Mouse (Mus musculus) midbrain, embryonic 12.5 days (tissue): ENCODE data around the gene Gata3. TPM values are rescaled to one million over a fixed set of nuclear protein-coding genes. Genes with fewer than 3 reads are reported as not detected.

Experiments used
- ATAC-seq: fragments of 200-750 bp; cut with Nextera tagmentation; 2 replicates; pipeline ENCODE4 v1.8.0; 2017; ENCODE audit warnings: low read depth, moderate TSS enrichment, moderate library complexity; ENCODE audit not compliant: low FRiP score
- H3K27ac ChIP-seq: fragments of 300-500 bp; sonication (generic); replicated peaks from 2 replicates; pipeline ENCODE4 v1.5.1; 2016; ENCODE audit warnings: mild to moderate bottlenecking
- H3K27me3 ChIP-seq: fragments of 300-500 bp; sonication (generic); 2 replicates; pipeline ENCODE4 v1.6.1; 2016; ENCODE audit warnings: mild to moderate bottlenecking
- H3K36me3 ChIP-seq: fragments of 300-500 bp; sonication (generic); 2 replicates; pipeline ENCODE4 v1.6.1; 2016
- H3K4me1 ChIP-seq: fragments of 300-500 bp; sonication (generic); 2 replicates; pipeline ENCODE4 v1.6.1; 2016
- H3K4me2 ChIP-seq: fragments of 300-500 bp; sonication (generic); replicated peaks from 2 replicates; pipeline ENCODE4 v1.6.1; 2016; ENCODE audit warnings: mild to moderate bottlenecking, moderate library complexity
- H3K4me3 ChIP-seq: fragments of 300-500 bp; sonication (generic); 2 replicates; pipeline ENCODE4 v1.5.1; 2016; ENCODE audit warnings: mild to moderate bottlenecking
- H3K9ac ChIP-seq: fragments of 300-500 bp; sonication (generic); replicated peaks from 2 replicates; pipeline ENCODE4 v1.6.1; 2016; ENCODE audit warnings: mild to moderate bottlenecking, moderate library complexity
- H3K9me3 ChIP-seq: fragments of 300-500 bp; sonication (generic); 2 replicates; pipeline ENCODE4 v1.6.1; 2016; ENCODE audit warnings: mild to moderate bottlenecking
- WGBS: fragments of 180-500 bp; shearing (Covaris S2); methylation state at CpG from one replicate; pipeline ENCODE4 v1.1.7; 2016; 5-methylcytosine and 5-hydroxymethylcytosine counted together
- polyA plus RNA-seq: library from polyadenylated mRNA; unstranded; fragments of >200 nt; fragmentation: Nextera tagmentation; extraction: Ambion mirVana; gene quantifications from 2 replicates; pipeline ENCODE4 v1.2.1, GENCODE M21; 2016

The Gata3 gene
- polyA plus RNA-seq, 1 experiment from 2014 or later, result 77.4 TPM

GRCm38 (mm10) chr2:9877966-9878563 is 11.8 kb downstream of the Gata3 start:
- H3K4me2 ChIP-seq, result peak overlapping the region; percentile 84
- WGBS, result under 1% methylated on average over 19 of the region's 19 CpGs
- peak overlapping the region; percentile 77; the same call in 1 of the 2 replicates for H3K27ac ChIP-seq
- peaks cover 35% of the 10 kb centered on the region for H3K4me1 ChIP-seq
- peaks cover 95% of the 10 kb centered on the region for H3K27me3 ChIP-seq
- no peak for ATAC-seq
- peak overlapping the region; percentile 51 for H3K4me3 ChIP-seq
- H3K9ac ChIP-seq, result peak overlapping the region; percentile 43; the same call in 1 of the 2 replicates
- H3K9me3 ChIP-seq, result no peaks in the 10 kb centered on the region
- no peaks in the 10 kb centered on the region for H3K36me3 ChIP-seq

- no peak for ATAC-seq
- Histone ChIP-seq H3K36me3 (no peaks in the 10 kb centered on the region), H3K27ac (peak overlapping the region; percentile 77), H3K9ac (peak overlapping the region; percentile 59), H3K27me3 (peaks cover 95% of the 10 kb centered on the region), H3K4me2 (peak overlapping the region; percentile 35), H3K4me3 (peak overlapping the region; percentile 51), H3K9me3 (no peaks in the 10 kb centered on the region), H3K4me1 (peaks cover 36% of the 10 kb centered on the region)
- WGBS, result under 1% methylated on average over 35 of the region's 35 CpGs
These were observed 12.5 kb downstream of the Gata3 start for GRCm38 (mm10) chr2:9877326-9877690.

GRCm38 (mm10) chr2:9876621-9877325 is 13.1 kb downstream of the Gata3 start:
- H3K27ac ChIP-seq, result peak overlapping the region; percentile 77
- WGBS, result under 1% methylated on average over 31 of the region's 31 CpGs
- no peaks in the 10 kb centered on the region for H3K9me3 ChIP-seq

DNA sequence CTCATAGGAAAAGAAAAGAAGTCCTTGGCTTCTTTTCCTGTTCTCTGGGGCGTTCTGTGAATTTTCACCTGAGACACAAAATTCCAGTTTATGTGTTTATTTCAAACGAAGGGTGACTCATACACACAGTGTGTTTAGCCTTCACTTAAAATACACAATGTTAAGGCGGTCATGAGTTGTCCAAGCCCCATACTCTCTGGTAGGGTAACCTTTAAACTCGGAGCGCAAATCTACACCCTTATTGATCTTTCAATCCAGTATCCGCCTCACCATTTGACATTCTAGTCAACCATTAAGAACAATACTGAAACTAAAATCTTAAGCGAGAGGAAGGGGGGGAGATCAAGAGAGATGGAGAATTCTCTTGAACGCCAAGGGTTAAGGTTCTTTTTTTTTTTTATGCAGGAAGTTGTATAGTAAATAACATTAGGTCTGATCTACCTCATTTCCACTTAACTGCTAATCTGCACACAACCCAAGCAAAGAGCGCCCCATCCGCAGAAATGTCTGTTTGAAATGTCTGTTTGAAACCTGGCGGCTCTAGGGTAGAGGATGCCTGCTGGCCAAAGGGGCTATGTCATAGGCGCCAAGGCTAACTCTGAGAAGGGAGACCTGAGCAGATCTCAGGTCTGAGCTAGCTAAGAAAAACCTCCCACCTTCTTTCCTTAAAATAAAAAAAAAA is 14.0 kb downstream of the Gata3 start:
- Histone ChIP-seq H3K9me3 (no peaks in the 10 kb centered on the region), H3K4me1 (peaks cover 28% of the 10 kb centered on the region), H3K4me2 (peak overlapping the region; percentile 38), H3K27ac (peak overlapping the region; percentile 77), H3K27me3 (peaks cover 95% of the 10 kb centered on the region), H3K4me3 (peak overlapping the region; percentile 51), H3K36me3 (no peaks in the 10 kb centered on the region), H3K9ac (peak overlapping the region; percentile 29; the same call in 1 of the 2 replicates)
- no peak for ATAC-seq
- WGBS, result 5% methylated on average over 12 of the region's 12 CpGs

More at GRCm38 (mm10) chr2:9876621-9877325, 13.1 kb downstream of the Gata3 start:
- peak overlapping the region; percentile 35 for H3K4me2 ChIP-seq
- peaks cover 95% of the 10 kb centered on the region for H3K27me3 ChIP-seq
- H3K4me1 ChIP-seq, result peaks cover 37% of the 10 kb centered on the region
- H3K9ac ChIP-seq, result peak overlapping the region; percentile 59
- no peak for ATAC-seq
- H3K4me3 ChIP-seq, result peak overlapping the region; percentile 51
- H3K36me3 ChIP-seq, result no peaks in the 10 kb centered on the region

DNA sequence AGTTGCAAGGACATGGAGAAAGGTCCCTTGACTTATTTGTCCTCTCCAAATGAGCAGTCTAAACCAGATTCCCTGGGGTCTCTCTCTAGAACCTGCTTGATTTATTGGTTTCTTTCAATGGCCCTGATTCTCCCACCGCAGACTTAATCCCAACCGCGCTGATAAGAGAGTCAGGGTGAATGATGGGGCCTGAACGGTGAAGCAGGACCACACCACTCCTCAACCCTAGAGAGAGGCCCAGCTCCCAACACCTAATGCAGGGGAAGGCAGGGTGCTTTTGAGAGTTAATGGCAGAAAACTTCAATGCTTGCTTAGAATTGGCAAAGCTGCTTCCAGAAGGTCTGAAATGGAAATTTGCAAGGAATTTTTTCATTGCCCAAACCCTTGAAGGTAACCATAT is 14.6 kb downstream of the Gata3 start:
- H3K27ac ChIP-seq, result peak overlapping the region; percentile 77
- H3K4me3 ChIP-seq, result peak overlapping the region; percentile 51
- peaks cover 95% of the 10 kb centered on the region for H3K27me3 ChIP-seq
- peaks cover 27% of the 10 kb centered on the region for H3K4me1 ChIP-seq
- 2% methylated on average over 4 of the region's 4 CpGs for WGBS
- no peaks in the 10 kb centered on the region for H3K9me3 ChIP-seq
- peak overlapping the region; percentile 38 for H3K4me2 ChIP-seq
- H3K36me3 ChIP-seq, result no peaks in the 10 kb centered on the region
- no peak for ATAC-seq
- peak overlapping the region; percentile 50 for H3K9ac ChIP-seq

GRCm38 (mm10) chr2:9874467-9875219 is 15.2 kb downstream of the Gata3 start:
- peak overlapping the region; percentile 51 for H3K4me3 ChIP-seq
- no peaks in the 10 kb centered on the region for H3K36me3 ChIP-seq
- H3K9me3 ChIP-seq, result no peaks in the 10 kb centered on the region
- peaks cover 27% of the 10 kb centered on the region for H3K4me1 ChIP-seq
- H3K27ac ChIP-seq, result peak overlapping the region; percentile 77
- peaks cover 95% of the 10 kb centered on the region for H3K27me3 ChIP-seq
- WGBS, result 2% methylated on average over 39 of the region's 39 CpGs
- H3K9ac ChIP-seq, result peak overlapping the region; percentile 50
- peak overlapping the region; percentile 38 for H3K4me2 ChIP-seq
- ATAC-seq, result no peak

- ATAC-seq, result no peak
- Histone ChIP-seq H3K27ac (peak overlapping the region; percentile 77), H3K4me3 (peak overlapping the region; percentile 51), H3K4me1 (peaks cover 27% of the 10 kb centered on the region), H3K9ac (peak overlapping the region; percentile 50), H3K36me3 (no peaks in the 10 kb centered on the region), H3K9me3 (no peaks in the 10 kb centered on the region), H3K27me3 (peaks cover 94% of the 10 kb centered on the region), H3K4me2 (peak overlapping the region; percentile 38)
- WGBS, result 11% methylated on average over 2 of the region's 2 CpGs
These were observed 16.1 kb downstream of the Gata3 start for GRCm38 (mm10) chr2:9873757-9874156.

- Histone ChIP-seq H3K4me2 (peak overlapping the region; percentile 38), H3K4me1 (peaks cover 21% of the 10 kb centered on the region), H3K36me3 (no peaks in the 10 kb centered on the region), H3K27ac (peak overlapping the region; percentile 77), H3K4me3 (peak overlapping the region; percentile 51), H3K9ac (peak overlapping the region; percentile 49), H3K9me3 (no peaks in the 10 kb centered on the region), H3K27me3 (peaks cover 86% of the 10 kb centered on the region)
- no peak for ATAC-seq
- under 1% methylated on average over 12 of the region's 12 CpGs for WGBS
These were observed 17.2 kb downstream of the Gata3 start for GRCm38 (mm10) chr2:9872682-9873081.

- H3K4me3 ChIP-seq, result peak overlapping the region; percentile 51
These were observed 18.0 kb downstream of the Gata3 start for GRCm38 (mm10) chr2:9871798-9872197.

DNA sequence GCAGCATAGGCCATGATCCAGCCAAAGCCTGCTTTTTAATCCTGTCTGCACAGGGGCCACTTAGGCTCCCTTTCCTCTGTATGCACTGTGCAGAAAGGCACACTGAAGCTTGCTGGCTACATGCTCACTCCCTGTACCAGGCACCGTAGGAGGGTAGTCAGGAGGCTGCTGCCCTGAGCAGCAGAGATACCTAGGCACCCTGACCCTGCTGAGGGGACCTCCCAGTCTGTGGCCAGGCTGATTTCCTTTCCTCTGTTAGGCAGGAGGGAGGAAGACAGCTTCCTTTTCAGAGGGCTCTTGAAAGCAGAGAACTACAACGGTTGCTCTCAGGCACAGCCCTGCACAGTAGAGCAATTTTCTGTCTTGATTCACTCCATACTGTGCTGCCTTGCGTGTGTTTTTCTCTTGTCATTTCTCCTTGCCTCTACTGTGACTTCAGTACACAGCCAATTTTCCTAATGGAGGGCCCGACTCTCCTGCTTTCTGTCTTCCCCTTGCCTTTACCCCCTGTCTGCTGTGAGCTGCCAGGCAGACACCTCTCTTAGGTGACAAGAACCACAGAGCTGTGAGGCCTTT is 18.6 kb downstream of the Gata3 start:
- no peaks in the 10 kb centered on the region for H3K36me3 ChIP-seq
- H3K4me1 ChIP-seq, result peaks cover 14% of the 10 kb centered on the region
- ATAC-seq, result peak; percentile 10; the same call in 1 of the 2 replicates
- peaks cover 75% of the 10 kb centered on the region for H3K27me3 ChIP-seq
- peak overlapping the region; percentile 38 for H3K4me2 ChIP-seq
- peak overlapping the region; percentile 51 for H3K4me3 ChIP-seq
- WGBS, result 17% methylated on average over 4 of the region's 4 CpGs
- no peaks in the 10 kb centered on the region for H3K9me3 ChIP-seq
- H3K27ac ChIP-seq, result peak overlapping the region; percentile 42; the same call in 1 of the 2 replicates
- H3K9ac ChIP-seq, result peak overlapping the region; percentile 24; the same call in 1 of the 2 replicates

More at GRCm38 (mm10) chr2:9871798-9872197, 18.0 kb downstream of the Gata3 start:
- WGBS, result 12% methylated on average over 6 of the region's 6 CpGs
- no peaks in the 10 kb centered on the region for H3K36me3 ChIP-seq
- H3K4me1 ChIP-seq, result peaks cover 14% of the 10 kb centered on the region
- H3K27ac ChIP-seq, result 0 out of 2 replicates have a peak overlapping the region, but pooled peaks have one; percentile 15
- H3K9me3 ChIP-seq, result no peaks in the 10 kb centered on the region
- H3K9ac ChIP-seq, result peak overlapping the region; percentile 49; the same call in 1 of the 2 replicates
- ATAC-seq, result no peak
- H3K4me2 ChIP-seq, result peak overlapping the region; percentile 38
- H3K27me3 ChIP-seq, result peaks cover 81% of the 10 kb centered on the region
